Mouse (Mus musculus) layer of hippocampus, postnatal 25 days (tissue): ENCODE data around the gene Znhit3. TPM values are rescaled to one million over a fixed set of nuclear protein-coding genes. Genes with fewer than 3 reads are reported as not detected.
A peak's percentile ranks its signal among the peaks of the same experiment; 100 is the strongest.

Experiments used
- DNase-seq, 2 experiments: peaks; one replicate each; pipeline ENCODE4 v3.0.0; 2022; ENCODE audit warnings: mixed read lengths in 2 of 2, low spot score in 1 of 2; ENCODE audit errors: extremely low spot score in 1 of 2
- total RNA-seq, 2 experiments: library from RNA; stranded (reverse); gene quantifications; 2 replicates each; pipeline ENCODE4 v1.2.3; 2021

The Znhit3 gene
- 10 to 100 TPM; 28.1 to 31.0 TPM for total RNA-seq

DNA sequence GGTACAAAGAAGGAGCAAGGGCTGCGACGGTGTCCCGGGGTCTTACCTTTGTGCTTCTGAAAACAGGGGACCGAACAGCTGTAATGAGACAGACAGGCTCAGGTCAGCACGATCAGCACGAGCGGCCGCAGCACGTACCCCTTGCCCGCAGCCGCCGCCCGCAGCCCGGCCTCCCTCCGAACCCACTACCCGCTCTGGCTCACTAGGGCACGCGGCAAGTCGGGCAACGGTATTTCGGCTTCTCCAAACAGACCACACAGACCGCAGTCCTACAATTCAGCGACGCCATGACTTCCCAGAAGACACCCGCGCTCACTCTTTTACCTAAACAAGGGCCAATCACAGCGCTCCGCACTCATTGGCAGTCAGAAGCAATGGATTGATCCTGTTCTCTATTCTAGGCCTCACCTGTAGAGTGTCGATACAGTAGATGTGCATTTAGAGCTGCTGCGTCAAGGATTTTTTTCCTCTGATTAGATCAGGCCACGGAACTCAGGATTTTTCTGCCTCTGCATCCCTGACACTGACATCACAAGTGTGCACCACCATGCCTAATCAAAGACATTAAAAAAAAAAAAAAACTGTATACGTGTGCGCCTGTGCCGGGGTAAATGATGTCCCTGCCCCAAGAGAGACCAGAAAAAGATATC is at the start of gene Znhit3:
Znhit3 (minus strand) TSS at position 314 of the 650 bp plus-strand sequence.
- peak; percentile 60 to 80 for DNase-seq

GRCm38 (mm10) chr11:84963556-84963955 is 47.4 kb upstream of the Znhit3 start:
- DNase-seq = no peak

DNA sequence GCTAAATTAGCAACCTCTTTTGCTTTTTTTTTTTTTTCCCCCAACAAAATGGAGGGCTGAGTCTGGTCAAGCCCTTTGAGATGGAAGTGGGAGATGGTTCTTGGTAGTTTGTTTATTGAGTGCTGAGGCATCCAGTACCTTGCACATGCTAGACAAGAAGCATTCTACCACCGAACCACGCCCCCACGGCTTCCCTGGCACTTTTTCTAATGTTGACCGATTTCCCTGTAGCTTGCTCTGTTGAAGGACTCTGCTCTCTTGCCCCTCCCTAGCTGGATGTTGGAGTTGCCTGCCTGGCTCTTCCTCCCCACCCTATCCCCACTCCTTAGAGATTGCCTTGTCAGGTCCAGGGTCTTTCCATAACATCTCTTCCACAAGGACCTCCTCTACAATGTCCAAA is 46.4 kb upstream of the Znhit3 start:
- DNase-seq = no peak

DNA sequence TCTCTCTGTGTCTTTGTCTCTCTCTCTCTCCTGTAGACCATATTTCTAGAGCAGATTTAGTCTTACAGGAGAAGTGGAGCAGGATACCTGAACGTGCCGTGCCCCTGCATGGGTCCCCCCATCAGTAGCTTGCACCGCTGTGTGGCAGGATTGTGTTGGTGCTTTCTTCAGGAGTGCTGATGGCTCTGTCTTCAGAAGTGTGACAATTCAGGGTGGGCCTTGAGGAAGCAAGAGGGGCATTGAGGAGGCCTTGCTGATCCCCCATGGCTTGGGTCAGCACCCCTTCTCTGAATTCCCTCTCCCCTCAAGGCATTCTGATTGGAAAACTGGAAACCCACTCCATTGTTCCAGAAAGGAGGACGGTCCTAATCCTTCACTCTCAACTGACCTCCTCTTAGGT is 45.4 kb upstream of the Znhit3 start:
- no peak for DNase-seq

DNA sequence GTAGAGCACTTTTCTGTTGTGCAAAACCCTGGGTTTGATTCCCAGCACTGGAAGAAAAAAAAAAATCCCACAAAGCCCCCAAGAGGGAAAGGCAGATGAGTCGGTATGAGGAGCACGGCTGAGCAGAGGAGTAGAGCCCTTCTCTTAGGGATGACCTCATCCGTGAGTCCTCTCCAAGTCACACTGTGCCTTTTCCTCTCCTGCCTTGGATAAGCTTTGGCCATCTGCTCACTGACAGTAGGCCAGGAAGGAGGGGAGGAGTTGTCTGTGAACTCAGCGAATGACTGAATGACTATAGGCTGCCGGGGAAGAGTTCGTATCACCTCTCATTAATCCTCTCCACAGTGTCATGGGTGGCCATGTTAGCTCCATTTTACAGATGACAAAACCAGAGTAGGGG is 44.6 kb upstream of the Znhit3 start:
- no peak for DNase-seq

DNA sequence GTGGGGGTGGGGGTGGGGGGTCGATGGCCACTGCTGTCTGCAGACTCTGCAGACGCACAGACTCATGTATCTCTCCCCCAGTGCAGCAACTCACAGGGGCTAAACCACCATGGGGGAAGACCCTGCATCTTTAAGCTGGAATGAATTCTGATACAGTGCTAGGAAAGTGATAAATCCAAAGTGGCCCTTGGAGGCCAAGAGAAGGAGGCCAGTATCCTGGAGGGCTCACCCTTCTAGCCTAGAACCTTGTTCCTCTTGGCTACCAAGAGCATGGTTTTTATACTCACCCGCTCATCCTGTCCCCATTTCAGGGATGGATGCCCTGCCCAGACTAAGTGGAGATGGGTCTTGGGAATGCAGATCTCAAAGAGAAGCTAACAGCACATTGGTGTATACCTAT is 44.1 kb upstream of the Znhit3 start:
- no peak for DNase-seq

GRCm38 (mm10) chr11:84959701-84960181 is 43.6 kb upstream of the Znhit3 start:
- no peak for DNase-seq

DNA sequence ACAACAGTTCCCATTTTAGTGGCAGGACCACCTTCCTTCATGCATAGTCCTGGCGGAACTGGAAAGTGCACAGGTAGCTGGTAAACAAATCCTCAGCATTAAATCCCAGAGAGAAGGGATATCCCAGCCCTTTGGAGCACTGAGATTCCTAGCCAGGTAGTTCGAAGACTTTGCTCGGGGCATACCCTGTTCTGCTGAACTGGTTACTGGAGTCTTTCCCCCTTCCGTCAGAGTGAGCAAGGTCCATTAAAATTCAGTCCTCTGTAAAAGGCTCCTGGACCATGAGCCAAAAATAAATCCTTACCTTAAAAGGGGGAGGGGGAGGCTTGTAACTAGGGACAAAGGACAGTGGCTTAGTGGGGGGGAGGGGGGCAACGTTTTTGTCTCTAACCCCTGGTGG is 43.0 kb upstream of the Znhit3 start:
- no peak for DNase-seq

DNA sequence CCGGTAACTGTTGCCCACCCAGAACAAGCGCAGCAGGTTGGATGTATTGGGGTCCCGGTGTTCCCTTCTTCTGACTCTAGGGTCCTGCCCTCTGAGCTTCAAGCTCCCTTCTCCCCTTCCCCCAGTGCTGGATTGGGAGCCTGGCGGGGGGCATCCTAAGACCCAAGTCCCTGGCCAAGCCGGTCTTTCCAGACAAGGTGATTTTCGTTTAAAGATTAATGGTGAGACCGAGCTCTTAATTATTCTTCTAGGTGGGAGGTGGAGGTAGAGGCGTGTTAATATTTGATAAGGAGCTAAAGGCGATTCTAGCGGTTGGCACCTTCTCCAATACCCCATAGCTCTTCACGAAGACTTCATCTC is 42.1 kb upstream of the Znhit3 start:
- no peak for DNase-seq

GRCm38 (mm10) chr11:84957591-84958270 is 41.6 kb upstream of the Znhit3 start, which contains the start of gene Car4:
TSS of gene Car4 (plus strand) at chr11:84957786.
- DNase-seq = no peak

- no peak for DNase-seq
Measured at GRCm38 (mm10) chr11:84957171-84957570, 41.0 kb upstream of the Znhit3 start.

GRCm38 (mm10) chr11:84956400-84956799 is 40.2 kb upstream of the Znhit3 start:
- no peak for DNase-seq

GRCm38 (mm10) chr11:84952611-84953010 is 36.4 kb upstream of the Znhit3 start:
- no peak for DNase-seq

DNA sequence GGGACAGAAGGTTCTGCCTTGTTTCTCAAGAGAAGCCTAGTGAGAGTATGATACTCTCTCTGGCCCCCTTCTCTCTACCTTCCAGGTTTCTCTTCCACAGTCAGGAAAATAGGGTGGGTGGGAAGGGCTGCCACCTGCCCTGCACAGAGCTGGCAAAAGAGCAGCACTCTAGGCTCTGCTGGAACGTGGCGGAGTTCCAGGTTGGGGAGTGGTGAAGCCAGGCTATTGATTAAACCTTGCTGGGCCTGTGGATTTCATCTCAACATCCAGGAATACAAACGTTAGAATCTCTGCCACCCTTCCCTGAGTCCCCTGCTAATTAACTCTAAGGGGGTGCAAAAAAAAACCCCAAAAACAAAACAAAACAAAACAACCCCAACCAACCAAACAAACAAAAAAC is 32.4 kb upstream of the Znhit3 start:
- DNase-seq = no peak

DNA sequence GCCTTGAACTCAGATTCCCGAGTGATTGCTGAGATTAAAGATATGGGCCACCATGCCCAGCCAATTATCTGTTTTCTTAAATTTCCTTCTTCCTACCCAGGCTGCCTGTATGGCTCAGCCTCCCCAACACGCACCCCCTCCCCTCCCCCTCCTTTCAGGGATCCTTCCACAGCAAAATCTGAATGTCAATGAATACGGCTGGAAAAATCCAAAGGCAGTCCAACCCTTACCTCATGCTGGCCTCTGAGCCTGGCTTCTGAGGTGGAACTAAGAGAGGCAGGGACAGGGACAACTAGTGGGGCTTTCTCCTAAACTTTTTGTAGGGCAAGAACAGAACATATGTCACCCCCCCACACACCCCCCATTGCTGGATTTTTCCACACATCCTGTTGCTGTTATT is 31.9 kb upstream of the Znhit3 start:
- no peak for DNase-seq

DNA sequence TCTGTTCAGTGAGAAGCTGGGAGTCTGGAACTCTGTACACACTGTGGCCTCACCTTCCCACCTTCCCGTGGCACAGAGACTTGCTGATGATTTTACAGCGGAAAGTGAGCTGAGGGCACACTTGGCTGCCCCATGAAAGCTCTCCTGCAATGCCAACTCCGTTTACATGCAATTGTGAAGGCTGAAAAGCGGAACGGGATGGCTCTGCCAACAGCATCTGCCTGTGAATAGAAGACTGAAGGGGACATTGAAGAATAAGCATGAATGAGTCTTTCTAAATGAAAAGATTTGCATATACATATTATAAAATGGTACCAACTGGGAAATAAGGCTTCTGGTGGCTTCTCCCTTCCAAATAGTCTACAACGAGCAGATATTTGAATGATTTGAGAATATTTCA is 31.0 kb upstream of the Znhit3 start:
- DNase-seq = no peak

- DNase-seq = no peak
Measured at GRCm38 (mm10) chr11:84945841-84946240, 29.7 kb upstream of the Znhit3 start.

DNA sequence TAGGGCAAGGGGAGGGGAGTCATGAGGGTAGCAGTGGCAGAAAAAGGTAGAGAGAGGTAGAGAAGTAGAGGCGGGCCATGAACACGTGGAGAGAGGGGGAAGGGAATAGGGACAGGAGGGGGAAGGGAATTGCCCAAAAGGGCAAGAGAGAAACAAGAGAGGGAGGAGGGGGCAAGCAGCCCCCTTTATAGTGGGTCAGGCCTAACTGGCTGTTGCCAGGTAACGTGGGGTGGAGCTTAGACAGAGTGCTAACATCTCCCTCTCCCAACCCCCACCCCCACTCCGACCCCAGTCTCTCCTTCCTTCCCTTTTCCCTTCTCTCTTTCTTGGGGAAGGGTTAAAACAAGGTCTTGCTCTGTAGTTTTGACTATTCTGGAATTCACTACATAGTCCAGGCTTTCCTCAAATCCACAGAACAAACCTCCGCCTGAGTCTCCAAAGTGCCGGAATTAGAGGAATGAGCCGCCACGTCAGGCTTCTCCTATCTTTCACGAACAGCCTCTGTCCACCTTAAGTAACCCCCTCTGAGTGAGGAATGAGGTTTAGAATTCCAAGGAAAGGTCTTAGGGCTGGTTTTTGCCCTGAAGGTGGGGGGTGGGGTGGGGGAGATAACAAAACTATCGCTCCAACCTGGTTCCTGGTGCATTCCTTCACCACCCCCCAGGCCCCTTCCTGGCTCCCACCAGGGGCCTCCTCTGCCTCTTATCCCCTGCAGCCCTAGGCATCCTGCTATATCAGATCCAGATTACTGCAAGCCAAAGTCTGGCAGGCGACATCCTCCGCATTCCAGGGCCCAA is 28.7 kb upstream of the Znhit3 start:
- no peak for DNase-seq

GRCm38 (mm10) chr11:84943948-84944347 is 27.8 kb upstream of the Znhit3 start:
- DNase-seq = no peak

DNA sequence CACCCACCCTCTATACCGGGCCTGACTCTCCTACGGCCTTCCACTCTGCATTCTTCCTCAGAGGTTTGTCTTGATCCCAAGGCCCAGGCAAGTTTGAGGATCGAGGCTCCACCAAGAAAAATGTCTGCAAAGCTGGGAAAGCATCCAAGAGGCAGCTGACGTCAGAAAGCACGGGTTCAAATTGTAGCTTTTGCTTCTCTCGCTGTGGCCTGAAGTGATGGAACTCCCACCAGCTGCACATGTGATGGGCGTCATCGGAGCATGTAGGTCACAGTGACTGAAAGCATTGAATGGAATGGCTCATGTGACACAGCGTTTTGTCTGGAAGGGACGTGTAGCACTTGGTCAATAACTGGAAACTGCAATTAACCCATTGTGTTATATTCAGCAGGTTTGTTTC is 24.0 kb upstream of the Znhit3 start:
- no peak for DNase-seq

- DNase-seq = peak; percentile 42 to 43
Measured at GRCm38 (mm10) chr11:84939508-84940053, 23.4 kb upstream of the Znhit3 start.
